Mouse (Mus musculus) stomach, postnatal 0 days (tissue): ENCODE data around the gene Fut1. TPM values are rescaled to one million over a fixed set of nuclear protein-coding genes. Genes with fewer than 3 reads are reported as not detected.

Experiments used
- ATAC-seq: fragments of 200-750 bp; cut with Nextera tagmentation; 2 replicates; pipeline ENCODE4 v1.8.0; 2017; ENCODE audit not compliant: low FRiP score, low TSS enrichment
- DNase-seq: peaks from one replicate; pipeline ENCODE4 v3.0.0-alpha.2; 2016; ENCODE audit warnings: low spot score
- H3K27ac ChIP-seq: fragments of 300-500 bp; sonication (generic); replicated peaks from 2 replicates; pipeline ENCODE4 v1.5.1; 2014; ENCODE audit warnings: mild to moderate bottlenecking, control low read depth
- H3K27me3 ChIP-seq: fragments of 300-500 bp; sonication (generic); 2 replicates; pipeline ENCODE4 v1.6.1; 2014; ENCODE audit warnings: low read length; ENCODE audit not compliant: control insufficient read depth, insufficient read depth
- H3K36me3 ChIP-seq: fragments of 300-500 bp; sonication (generic); 2 replicates; pipeline ENCODE4 v1.6.1; 2014; ENCODE audit warnings: low read length, mixed read lengths; ENCODE audit not compliant: control insufficient read depth, insufficient read depth
- H3K4me1 ChIP-seq: fragments of 300-500 bp; sonication (generic); replicated peaks from 2 replicates; pipeline ENCODE4 v1.6.1; 2014; ENCODE audit warnings: antibody characterized with exemption; ENCODE audit not compliant: control insufficient read depth, insufficient read depth
- H3K4me2 ChIP-seq: fragments of 300-500 bp; sonication (generic); replicated peaks from 2 replicates; pipeline ENCODE4 v1.6.1; 2014; ENCODE audit warnings: low read depth, mild to moderate bottlenecking, control low read depth, moderate library complexity
- H3K4me3 ChIP-seq: fragments of 300-500 bp; sonication (generic); 2 replicates; pipeline ENCODE4 v1.5.1; 2014; ENCODE audit warnings: low read depth, low read length, control low read depth
- H3K9ac ChIP-seq: fragments of 300-500 bp; sonication (generic); 2 replicates; pipeline ENCODE4 v1.6.1; 2014; ENCODE audit warnings: mild to moderate bottlenecking, low read length, control low read depth, mixed read lengths
- H3K9me3 ChIP-seq: fragments of 300-500 bp; sonication (generic); 2 replicates; pipeline ENCODE4 v1.6.1; 2016; ENCODE audit warnings: low read length; ENCODE audit not compliant: control insufficient read depth
- CTCF ChIP-seq: IDR thresholded peaks from 2 replicates; pipeline ENCODE4 v1.5.1; 2016; ENCODE audit warnings: antibody characterized with exemption, low read depth, mild to moderate bottlenecking, moderate library complexity
- EP300 ChIP-seq: optimal IDR thresholded peaks from 2 replicates; pipeline ENCODE3; 2016; ENCODE audit warnings: antibody characterized with exemption
- WGBS: fragments of 180-500 bp; shearing (Covaris S2); extraction: QIAGEN DNeasy Blood & Tissue Kit; methylation state at CpG from one replicate; pipeline ENCODE4 v1.1.7; 2014; 5-methylcytosine and 5-hydroxymethylcytosine counted together
- polyA plus RNA-seq: library from polyadenylated mRNA; unstranded; fragments of >200 nt; fragmentation: Nextera tagmentation; extraction: Ambion mirVana; gene quantifications from 2 replicates; pipeline ENCODE4 v1.2.1, GENCODE M21; 2015

Gene Fut1
- polyA plus RNA-seq, result 1.8 and 2.3 TPM in 2 replicates

DNA sequence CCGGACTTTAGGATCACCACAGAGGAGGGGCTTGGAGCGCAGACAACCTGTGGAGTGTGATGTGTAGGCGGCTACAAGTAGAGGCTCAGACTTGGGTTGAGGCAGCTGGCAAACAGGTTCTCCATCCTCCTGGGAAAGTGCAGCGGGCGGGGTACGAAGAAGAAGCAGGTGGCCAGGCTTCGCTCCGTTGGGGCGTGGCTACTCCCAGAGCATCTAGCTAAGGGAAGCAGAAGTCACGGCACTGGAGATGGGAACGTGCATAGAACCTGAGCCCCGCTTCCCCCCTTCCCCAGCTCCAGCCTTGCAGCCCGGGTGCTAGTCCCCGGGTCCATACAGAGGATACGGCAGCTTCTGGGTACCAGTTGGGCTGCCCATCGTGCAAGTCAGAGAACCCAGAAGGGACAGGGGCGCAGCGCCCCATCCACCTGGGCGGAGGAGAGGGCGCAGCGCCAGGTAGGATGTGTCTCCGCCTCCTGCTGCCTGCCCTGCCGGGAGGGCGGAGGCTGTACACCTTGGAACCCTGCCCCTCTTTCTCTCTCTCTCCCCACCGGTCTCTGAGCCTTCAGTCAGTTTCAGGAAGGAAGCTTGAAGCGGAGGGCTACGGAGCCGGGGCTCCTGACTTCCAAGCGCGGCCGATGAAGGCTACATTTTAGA lies at the start of gene Fut1:
Fut1 (plus strand) TSS at position 248 of the 654 bp plus-strand sequence.
- DNase-seq (peak; percentile 63), ATAC-seq (peak; percentile 53)
- H3K4me2 ChIP-seq, result peak within 1 kb of the TSS; percentile 44
- no peaks in the 10 kb centered on the region for H3K27me3 ChIP-seq
- H3K4me3 ChIP-seq, result peak within 1 kb of the TSS; percentile 8; the same call in 1 of the 2 replicates
- 5% methylated on average over 29 of the region's 31 CpGs for WGBS
- H3K9ac ChIP-seq, result peak within 1 kb of the TSS; percentile 31; the same call in 1 of the 2 replicates
- TF ChIP-seq CTCF, result no peak
- TF ChIP-seq EP300, result no peak
- H3K4me1 ChIP-seq, result no peaks in the 10 kb centered on the region
- H3K27ac ChIP-seq, result peak within 1 kb of the TSS; percentile 71
- no peaks in the 10 kb centered on the region for H3K9me3 ChIP-seq
- no peaks in the 10 kb centered on the region for H3K36me3 ChIP-seq

DNA sequence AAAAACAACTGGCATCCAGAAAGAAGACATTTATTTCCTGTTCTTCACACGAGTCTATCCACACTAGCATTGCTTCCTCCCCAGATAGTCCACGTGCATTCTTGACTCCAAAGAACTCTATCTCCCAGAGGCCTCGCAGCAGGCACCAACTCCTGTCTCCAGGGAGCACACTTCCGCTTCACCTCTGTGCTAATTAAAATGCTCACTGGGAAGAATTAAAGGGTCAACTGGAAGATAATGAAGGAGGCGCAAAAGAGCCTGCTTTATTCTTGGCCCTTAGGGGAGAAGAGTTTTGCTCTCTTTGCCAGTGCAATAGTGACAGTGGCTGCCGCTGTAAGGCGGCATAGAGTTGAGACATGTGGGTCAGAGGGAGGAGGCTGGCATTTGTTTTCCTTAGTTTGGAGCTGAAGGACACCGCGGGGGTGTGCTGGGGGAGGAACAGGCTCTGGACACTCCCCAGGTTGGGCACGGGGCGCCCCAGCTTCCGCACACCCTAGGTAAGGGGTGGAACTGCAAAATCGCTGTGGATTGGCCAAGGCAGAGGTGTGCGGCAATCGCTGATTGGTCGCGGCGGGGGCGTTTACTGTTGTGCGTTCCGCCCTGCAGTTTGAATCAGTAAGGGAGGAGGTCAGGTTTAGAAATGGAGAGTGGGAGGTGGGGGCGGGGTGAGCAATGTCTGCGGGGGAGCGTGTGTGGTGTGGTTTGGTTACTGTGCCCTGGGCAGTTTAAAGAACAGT lies 49.1 kb upstream of the Fut1 start:
- 1% methylated on average over 24 of the region's 24 CpGs for WGBS
- Histone ChIP-seq H3K4me3 (peak overlapping the region; percentile 31), H3K27ac (peak overlapping the region; percentile 91), H3K9ac (peak overlapping the region; percentile 57), H3K36me3 (no peaks in the 10 kb centered on the region), H3K9me3 (no peaks in the 10 kb centered on the region), H3K4me1 (peaks cover 5% of the 10 kb centered on the region), H3K4me2 (peak overlapping the region; percentile 64), H3K27me3 (no peaks in the 10 kb centered on the region)
- ATAC-seq (peak; percentile 96), DNase-seq (peak; percentile 98)
- TF ChIP-seq EP300, result peak; percentile 53
- no peak for TF ChIP-seq CTCF

DNA sequence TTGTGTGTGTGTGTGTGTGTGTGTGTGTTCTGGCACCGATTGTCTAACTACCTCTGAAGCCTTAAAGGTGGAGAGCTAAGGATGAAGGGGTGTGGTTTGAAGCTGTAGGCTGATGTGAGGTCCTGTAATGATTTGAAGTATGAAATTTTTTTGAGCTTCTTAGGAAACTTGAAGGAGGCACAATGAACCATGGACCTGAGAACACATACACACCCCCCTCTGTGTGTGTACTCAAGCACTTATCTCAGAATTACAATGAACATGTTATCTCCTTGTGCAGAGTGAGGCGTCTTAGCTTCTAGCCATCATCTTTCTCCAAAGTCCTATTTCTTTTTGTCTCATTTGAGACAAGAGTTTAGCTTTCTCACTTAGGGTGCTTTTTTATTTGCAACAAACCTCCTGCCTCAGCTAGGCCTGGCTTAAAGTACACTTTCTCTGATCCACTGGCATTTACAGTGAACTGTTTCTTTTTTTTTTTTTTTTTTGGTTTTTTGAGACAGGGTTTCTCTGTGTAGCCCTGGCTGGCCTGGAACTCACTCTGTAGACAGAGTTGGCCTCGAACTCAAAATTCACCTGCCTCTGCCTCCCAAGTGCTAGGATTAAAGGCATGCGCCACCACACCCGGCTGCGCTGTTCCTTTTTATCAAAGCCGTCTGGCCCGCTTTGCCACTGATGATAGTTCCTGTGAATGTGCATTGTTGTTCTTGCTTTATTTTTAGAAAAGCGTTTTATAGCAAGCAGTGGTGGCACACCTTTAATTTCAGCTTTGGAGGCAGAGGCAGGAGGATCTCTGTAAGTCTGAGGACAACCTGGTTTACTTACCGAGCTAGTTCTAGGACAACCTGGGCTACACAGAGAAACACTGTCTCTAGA lies 48.3 kb upstream of the Fut1 start:
- H3K4me3 ChIP-seq, result peak overlapping the region; percentile 31; the same call in 1 of the 2 replicates
- ATAC-seq, result peak; percentile 5
- no peaks in the 10 kb centered on the region for H3K36me3 ChIP-seq
- peak; percentile 40 for DNase-seq
- peaks cover 5% of the 10 kb centered on the region for H3K4me1 ChIP-seq
- peak overlapping the region; percentile 64 for H3K4me2 ChIP-seq
- no peaks in the 10 kb centered on the region for H3K9me3 ChIP-seq
- WGBS, result 69% methylated on average over 10 of the region's 10 CpGs
- H3K27me3 ChIP-seq, result no peaks in the 10 kb centered on the region
- no peak for TF ChIP-seq EP300
- peak overlapping the region; percentile 91 for H3K27ac ChIP-seq
- no peak overlapping the region; the same call in 1 of the 2 replicates for H3K9ac ChIP-seq

DNA sequence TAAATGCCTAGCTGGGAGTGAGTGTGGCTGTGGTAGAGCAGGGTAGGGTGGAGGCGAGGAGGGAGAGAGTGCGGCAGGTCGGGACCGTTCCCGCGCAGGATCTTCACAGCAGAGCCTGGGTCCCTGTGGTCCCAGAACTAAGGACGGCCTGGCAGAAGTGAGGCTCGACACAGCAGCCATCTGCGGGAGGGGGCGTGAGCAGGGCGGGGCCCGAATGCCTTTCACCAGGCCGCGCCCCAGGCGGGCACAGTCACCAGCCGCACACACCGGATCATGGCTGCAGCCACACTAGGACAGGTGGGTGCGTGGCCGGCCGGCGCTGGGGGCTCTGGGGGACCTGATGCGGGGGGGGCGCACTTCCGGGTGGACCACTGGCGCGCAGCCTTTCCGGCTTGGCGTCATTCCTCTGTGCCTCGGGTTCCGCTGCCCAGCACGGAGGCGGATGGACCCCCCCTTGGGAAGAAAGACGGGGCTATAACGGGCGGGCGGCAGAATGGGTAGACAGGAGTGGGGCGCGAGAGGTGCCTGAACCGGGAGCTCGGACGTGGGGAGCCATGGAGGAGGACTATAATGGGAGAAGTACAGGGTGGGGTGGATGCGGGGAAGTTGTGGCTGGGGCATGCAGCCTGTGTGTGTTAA lies 46.9 kb upstream of the Fut1 start, which contains the start of gene Bcat2:
Bcat2 (plus strand) TSS at position 51 of the 639 bp plus-strand sequence.
- H3K27me3 ChIP-seq, result no peaks in the 10 kb centered on the region
- H3K4me3 ChIP-seq, result peak within 1 kb of the TSS; percentile 75
- peak; percentile 62 for ATAC-seq
- peak within 1 kb of the TSS; percentile 79 for H3K4me2 ChIP-seq
- whole genome bisulfite sequencing, result 0% methylated on average over 36 of the region's 42 CpGs
- peak within 1 kb of the TSS; percentile 91 for H3K27ac ChIP-seq
- DNase-seq, result peak; percentile 91
- no peaks in the 10 kb centered on the region for H3K36me3 ChIP-seq
- peaks cover 8% of the 10 kb centered on the region for H3K4me1 ChIP-seq
- no peaks in the 10 kb centered on the region for H3K9me3 ChIP-seq
- TF ChIP-seq CTCF, result no peak; the same call in 1 of the 2 replicates
- TF ChIP-seq EP300, result no peak
- H3K9ac ChIP-seq, result peak within 1 kb of the TSS; percentile 85

DNA sequence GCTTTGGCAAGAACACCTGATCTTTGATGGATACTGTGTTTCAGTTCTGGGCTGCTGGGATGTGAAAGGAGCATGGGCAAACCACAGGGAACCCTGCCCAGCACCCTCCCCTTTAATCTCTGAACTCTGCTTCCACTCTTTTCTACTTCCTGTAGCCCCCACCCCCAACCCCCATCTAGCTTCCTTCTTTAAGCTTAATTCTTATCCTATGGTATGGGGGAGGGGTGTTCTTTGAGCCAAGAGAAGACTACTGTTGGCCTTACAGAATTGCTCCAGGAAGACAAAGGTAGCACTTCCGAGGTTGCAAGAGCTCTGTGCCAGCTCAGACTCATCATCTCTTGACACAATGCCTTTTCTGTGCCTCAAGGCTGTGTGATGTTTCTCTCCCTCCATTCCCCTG lies 45.1 kb upstream of the Fut1 start:
- no peak overlapping the region for H3K4me3 ChIP-seq
- no peaks in the 10 kb centered on the region for H3K27me3 ChIP-seq
- no peak overlapping the region for H3K4me2 ChIP-seq
- WGBS, result 45% methylated on average over 1 of the region's 1 CpGs
- H3K36me3 ChIP-seq, result peaks cover 8% of the 10 kb centered on the region
- H3K4me1 ChIP-seq, result peaks cover 8% of the 10 kb centered on the region
- DNase-seq, result no peak
- TF ChIP-seq CTCF (no peak), EP300 (no peak)
- H3K9ac ChIP-seq, result no peak overlapping the region
- ATAC-seq, result no peak
- H3K9me3 ChIP-seq, result no peaks in the 10 kb centered on the region
- no peak overlapping the region for H3K27ac ChIP-seq
